ENCODE assay signal across 14 mouse cellular contexts in genomic region chr10:22675848-22676630, GRCm38 (mm10). TPM values are rescaled to one million over a fixed set of nuclear protein-coding genes. Genes with fewer than 3 reads are reported as not detected.
DNase-seq lines count a peak whose midpoint lies in the region; ATAC-seq and TF ChIP-seq lines count a peak whose summit lies in the region.
"Had no signal": no experiment of that assay in that cellular context is flagged by ENCODE, and none has a peak within 500 bp of the region (broad histone marks: within the 10 kb centered on the region; RNA-seq: fewer than 3 reads in every experiment).

No protein-coding gene starts in this region.

- ATAC-seq in embryonic facial prominence, embryonic 13.5 days (ENCODE audit: insufficient number of reproducible peaks, insufficient read depth, low FRiP score, low TSS enrichment, low read depth): no peak
- no peak for ATAC-seq in granulocyte monocyte progenitor cell, adult 5-6 weeks (replicated peaks; ENCODE audit: poor library complexity, severe bottlenecking)
- ATAC-seq: activated CD4-positive, CD25-positive, alpha-beta regulatory T cell, adult 4 months; liver, embryonic 12.5 days had no signal

- H3K4me2 ChIP-seq in embryonic facial prominence, embryonic 13.5 days: peak overlapping the region; percentile 41
- H3K4me2 ChIP-seq: liver, embryonic 12.5 days; neural tube, embryonic 13.5 days had no signal

- 31% methylated on average over 13 of the region's 13 CpGs for WGBS in embryonic facial prominence, embryonic 13.5 days

- peak overlapping the region; percentile 28; the same call in 1 of the 2 replicates for H3K27ac ChIP-seq in embryonic facial prominence, embryonic 13.5 days
- H3K27ac ChIP-seq: liver, embryonic 12.5 days; neural tube, embryonic 13.5 days had no signal

- no peaks in the 10 kb centered on the region for H3K27me3 ChIP-seq in C2C12 (ENCODE audit: control insufficient read depth, insufficient read depth, insufficient read length)
- no peaks in the 10 kb centered on the region for H3K27me3 ChIP-seq in embryonic facial prominence, embryonic 13.5 days
- H3K27me3 ChIP-seq: liver, embryonic 12.5 days; neural tube, embryonic 13.5 days had no signal

- H3K9me3 ChIP-seq in embryonic facial prominence, embryonic 13.5 days: no peaks in the 10 kb centered on the region
- H3K9me3 ChIP-seq: liver, embryonic 12.5 days; neural tube, embryonic 13.5 days had no signal

- no peak for TF ChIP-seq CTCF in C2C12 (IDR thresholded peaks at IDR 0.05; ENCODE audit: control insufficient read depth, insufficient read depth, insufficient read length)

- H3K9ac ChIP-seq in embryonic facial prominence, embryonic 13.5 days: no peak overlapping the region
- H3K9ac ChIP-seq: liver, embryonic 12.5 days; neural tube, embryonic 13.5 days had no signal

- H3K79me2 ChIP-seq in C2C12 (ENCODE audit: control insufficient read depth, insufficient read depth): no peaks in the 10 kb centered on the region

- peak; percentile 22 for DNase-seq in embryo, embryonic 10 days (ENCODE audit: low spot score)
- DNase-seq in embryo, embryonic 9.5 days (ENCODE audit: extremely low spot score): no peak
- peak; percentile 27 for DNase-seq in cerebellum, adult 8-10 months
- DNase-seq in thymus, postnatal 36 days: no peak
- no peak for DNase-seq in adrenal gland, postnatal 25 days
- DNase-seq: kidney, adult 18-20 months; lung, postnatal 10 days; midbrain, embryonic 14.5 days had no signal

- peaks cover 19% of the 10 kb centered on the region for H3K4me1 ChIP-seq in embryonic facial prominence, embryonic 13.5 days
- H3K4me1 ChIP-seq: liver, embryonic 12.5 days had no signal

- peak overlapping the region; percentile 6 for H3K4me3 ChIP-seq in C2C12 (ENCODE audit: insufficient read depth, poor library complexity, severe bottlenecking)
- H3K4me3 ChIP-seq in embryonic facial prominence, embryonic 13.5 days: 0 out of 2 replicates have a peak overlapping the region, but pooled peaks have one; percentile 1
- H3K4me3 ChIP-seq: liver, embryonic 12.5 days; neural tube, embryonic 13.5 days had no signal

- no peaks in the 10 kb centered on the region for H3K36me3 ChIP-seq in C2C12 (ENCODE audit: control insufficient read depth, insufficient read depth)
- 0 out of 2 replicates have a peak, but pooled peaks cover 2% of the 10 kb centered on the region for H3K36me3 ChIP-seq in embryonic facial prominence, embryonic 13.5 days
- H3K36me3 ChIP-seq: liver, embryonic 12.5 days; neural tube, embryonic 13.5 days had no signal

- H3K79me3 ChIP-seq in C2C12 (ENCODE audit: low read depth): no peaks in the 10 kb centered on the region

- no peak overlapping the region for H3ac ChIP-seq in C2C12 (ENCODE audit: control insufficient read depth, insufficient read length, low read depth)

TF ChIP-seq in C2C12, 6 proteins besides CTCF, POLR2A, EP300 and RAD21:
- TF ChIP-seq MYOD1 (IDR thresholded peaks at IDR 0.05; ENCODE audit: control insufficient read depth, insufficient read length, low read depth) (no peak), CEBPB (IDR thresholded peaks at IDR 0.05; ENCODE audit: low read depth) (no peak), MAX (IDR thresholded peaks at IDR 0.05) (no peak), FOSL1 (IDR thresholded peaks at IDR 0.05; ENCODE audit: insufficient read depth, low read length, poor library complexity, severe bottlenecking) (no peak), USF1 (IDR thresholded peaks at IDR 0.05; ENCODE audit: low read depth) (no peak), MYOG (IDR thresholded peaks at IDR 0.05; ENCODE audit: control insufficient read depth, extremely low read depth, insufficient read length) (no peak)

RNA-seq across cellular contexts. Expression of gene Slc2a12, which starts 31.2 kb away (rescaled TPM):
- polyA plus RNA-seq in C2C12 (2012; fragmentation: generic; extraction: Trizol): not detected
- polyA plus RNA-seq in embryonic facial prominence, embryonic 13.5 days (2015; fragmentation: Nextera tagmentation; extraction: Ambion mirVana): 3.3 and 4.4 TPM in 2 replicates
- not detected in 2 replicates for total RNA-seq in granulocyte monocyte progenitor cell, adult 5-6 weeks (2014; fragmentation: Nextera tagmentation)
- 0.04 TPM in 1 of 2 replicates, not detected in the other for total RNA-seq in granulocyte monocyte progenitor cell, adult 5-6 weeks (2017)
- total RNA-seq in adrenal gland, postnatal 25 days (2021): 0.86 and 2.3 TPM in 2 replicates
- polyA plus RNA-seq: activated CD4-positive, CD25-positive, alpha-beta regulatory T cell, adult 4 months had no signal

RNA-seq across cellular contexts. Expression of gene Tbpl1, which starts 55.7 kb away (rescaled TPM):
- polyA plus RNA-seq in C2C12 (2012; fragmentation: generic; extraction: Trizol): 35.9 TPM
- polyA plus RNA-seq in embryonic facial prominence, embryonic 13.5 days (2015; fragmentation: Nextera tagmentation; extraction: Ambion mirVana): 66.0 and 70.7 TPM in 2 replicates
- 21.9 and 22.5 TPM in 2 replicates for total RNA-seq in granulocyte monocyte progenitor cell, adult 5-6 weeks (2014; fragmentation: Nextera tagmentation)
- total RNA-seq in granulocyte monocyte progenitor cell, adult 5-6 weeks (2017): 20.2 and 21.9 TPM in 2 replicates
- total RNA-seq in adrenal gland, postnatal 25 days (2021): 30.8 and 42.0 TPM in 2 replicates

Comparison
In these comparisons a context has a peak if more than half of its experiments do, and no peak if none do; other contexts are left out.
1. DNase-seq: peak in embryo, embryonic 10 days (single experiment) and cerebellum, adult 8-10 months (single experiment); none in embryo, embryonic 9.5 days (single experiment), thymus, postnatal 36 days (0 of 2) and adrenal gland, postnatal 25 days (single experiment).